Mouse (Mus musculus) T-cell, adult 2 months (primary cell): ENCODE results near the gene Sorbs2.

Source experiments
- DNase-seq: peaks from one replicate; pipeline ENCODE4 v3.0.0; 2022; ENCODE audit warnings: low spot score

The Sorbs2 gene

DNA sequence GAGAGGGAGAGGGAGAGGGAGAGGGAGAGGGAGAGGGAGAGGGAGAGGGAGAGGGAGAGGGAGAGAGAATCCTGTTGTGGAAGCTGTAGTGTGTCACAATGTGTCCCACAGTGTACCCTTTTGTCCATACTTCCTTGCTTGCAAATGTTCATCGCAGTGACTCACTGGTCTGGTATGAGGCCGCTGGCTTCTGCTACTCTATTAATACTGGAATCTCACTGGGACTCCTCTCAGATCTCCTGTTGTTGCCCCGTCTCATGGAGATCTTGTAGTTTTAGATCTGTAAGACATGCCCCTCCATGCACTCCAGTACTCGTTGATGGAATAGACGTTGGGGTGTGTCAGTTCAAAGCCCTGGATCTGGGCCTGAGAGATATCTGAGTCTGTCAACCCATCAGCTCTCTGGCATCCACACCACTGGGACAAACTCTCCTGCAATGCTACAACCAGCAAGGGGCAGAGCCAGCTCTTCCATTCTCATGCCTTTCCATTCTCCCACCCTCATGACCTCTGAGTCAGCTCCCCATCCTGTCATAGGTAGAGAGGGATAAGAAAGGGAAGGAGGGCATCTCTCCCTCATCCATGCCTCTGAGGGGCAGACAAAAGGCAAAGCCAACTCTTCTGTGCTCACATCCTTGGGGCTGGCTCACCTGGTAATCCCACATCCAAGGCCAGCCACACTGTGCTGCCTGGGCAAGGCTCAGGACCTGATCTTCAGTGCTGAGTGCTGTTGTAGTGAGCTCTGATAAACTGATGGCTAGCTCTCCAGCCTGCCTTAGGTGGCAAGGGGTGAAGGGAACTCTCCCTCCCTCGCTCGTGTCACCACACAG, 72.3 kb downstream of the Sorbs2 start:
- DNase-seq: no peak

GRCm38 (mm10) chr8:45580544-45580866, 72.9 kb downstream of the Sorbs2 start:
- no peak for DNase-seq

GRCm38 (mm10) chr8:45583856-45584255, 76.3 kb downstream of the Sorbs2 start:
- DNase-seq: no peak

GRCm38 (mm10) chr8:45584390-45585052, 76.9 kb downstream of the Sorbs2 start:
- DNase-seq: no peak

GRCm38 (mm10) chr8:45585158-45585557, 77.6 kb downstream of the Sorbs2 start:
- no peak for DNase-seq

- no peak for DNase-seq
Measured at GRCm38 (mm10) chr8:45587011-45587410, 79.4 kb downstream of the Sorbs2 start.

DNA sequence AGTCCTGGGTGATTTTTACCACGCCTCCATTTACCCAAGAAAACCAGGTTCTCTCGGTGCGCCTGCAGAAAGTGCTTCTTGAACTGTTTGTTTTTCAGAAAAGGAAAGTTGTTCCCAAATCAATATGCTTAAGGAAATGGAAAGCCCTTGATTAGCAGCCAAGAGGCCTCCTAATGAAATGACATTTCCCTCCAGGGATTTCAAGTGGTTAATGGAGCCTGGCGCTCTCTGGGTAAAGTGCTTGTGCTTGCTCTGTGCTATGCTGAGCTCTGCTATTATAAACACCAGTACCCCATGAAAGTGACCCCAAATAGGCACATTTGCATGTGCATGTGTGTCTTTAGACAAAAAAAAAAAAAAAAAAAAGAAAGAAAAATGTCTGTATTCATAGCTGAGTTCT, 84.3 kb downstream of the Sorbs2 start:
- no peak for DNase-seq

GRCm38 (mm10) chr8:45593711-45594110, 86.1 kb downstream of the Sorbs2 start:
- DNase-seq: no peak

- DNase-seq: no peak
Measured at GRCm38 (mm10) chr8:45595983-45596382, 88.4 kb downstream of the Sorbs2 start.

DNA sequence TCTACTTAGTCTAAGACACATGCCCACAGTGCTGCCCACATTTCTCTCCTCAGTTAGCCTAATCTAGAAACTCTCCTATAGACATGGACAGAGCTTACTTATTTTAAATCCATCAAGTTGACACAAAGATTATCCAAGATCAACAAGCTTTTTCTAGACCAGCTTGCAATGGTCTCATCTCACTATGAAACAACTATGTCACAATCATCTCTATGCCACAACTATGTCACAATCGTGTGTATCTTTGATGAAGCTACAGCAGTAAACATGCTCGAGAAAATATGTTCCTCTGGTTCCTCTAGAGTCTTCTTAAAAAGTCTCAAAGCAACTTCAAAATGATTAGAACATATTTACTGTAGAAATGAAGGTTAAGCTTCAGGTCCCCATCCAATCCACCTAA, 89.0 kb downstream of the Sorbs2 start:
- DNase-seq: no peak

DNA sequence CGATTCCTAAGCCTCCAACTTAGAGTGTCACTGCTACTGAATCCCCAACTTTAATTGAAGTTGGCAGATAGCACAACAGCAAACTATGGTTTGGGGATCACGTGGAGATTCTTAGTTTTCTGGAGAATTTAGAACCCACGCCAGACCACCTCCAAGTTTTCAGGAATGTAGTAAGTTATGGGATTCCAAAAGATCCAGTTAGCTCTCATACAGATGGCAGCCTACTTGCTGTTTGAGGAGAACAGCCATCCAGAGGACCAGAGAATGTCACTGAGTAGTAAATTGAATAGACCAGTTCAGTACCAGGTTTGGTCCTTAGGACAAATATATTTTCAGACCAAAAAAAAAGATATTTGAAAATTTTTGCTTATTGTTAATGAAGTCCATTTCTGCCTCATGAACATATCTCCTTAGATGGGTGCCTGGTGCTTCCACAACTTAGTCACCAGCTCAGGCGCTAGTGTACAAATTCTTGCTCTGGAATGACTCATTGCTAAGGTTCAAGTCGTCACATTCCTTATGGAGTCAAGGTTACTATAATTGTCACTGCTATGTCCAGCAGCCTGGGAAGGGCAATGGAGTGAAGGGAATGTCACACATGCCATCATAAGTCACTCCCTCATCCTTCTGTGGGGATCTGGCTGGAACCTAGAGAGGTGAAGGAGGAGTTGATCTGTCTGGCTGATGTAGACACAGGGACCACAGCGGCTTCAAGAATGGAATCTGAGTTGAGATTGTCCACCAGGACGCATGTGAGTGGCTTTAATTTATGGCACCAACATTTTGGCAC, 90.2 kb downstream of the Sorbs2 start:
- no peak for DNase-seq

GRCm38 (mm10) chr8:45598883-45599282, 91.3 kb downstream of the Sorbs2 start:
- no peak for DNase-seq

DNA sequence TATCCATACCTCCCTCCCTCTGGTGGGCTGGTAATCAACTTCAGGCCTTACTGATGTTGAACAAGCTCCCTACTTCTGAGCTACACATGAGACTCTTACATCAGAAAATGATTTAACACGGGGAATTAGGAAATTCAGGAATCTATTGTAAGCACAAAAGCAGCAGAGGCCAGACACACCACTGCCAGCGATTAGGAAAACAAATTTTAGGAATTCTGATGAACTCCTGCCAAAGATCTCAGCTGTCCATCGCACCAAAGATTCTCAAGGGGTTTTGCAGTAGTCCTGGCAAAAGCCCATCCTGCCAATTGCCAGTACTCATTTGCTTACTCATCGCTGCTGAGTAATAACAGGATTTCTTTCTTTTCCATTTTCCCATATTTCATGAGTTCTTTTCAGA, 94.4 kb downstream of the Sorbs2 start:
- no peak for DNase-seq

- DNase-seq: no peak
Measured at GRCm38 (mm10) chr8:45605419-45605818, 97.8 kb downstream of the Sorbs2 start.

DNA sequence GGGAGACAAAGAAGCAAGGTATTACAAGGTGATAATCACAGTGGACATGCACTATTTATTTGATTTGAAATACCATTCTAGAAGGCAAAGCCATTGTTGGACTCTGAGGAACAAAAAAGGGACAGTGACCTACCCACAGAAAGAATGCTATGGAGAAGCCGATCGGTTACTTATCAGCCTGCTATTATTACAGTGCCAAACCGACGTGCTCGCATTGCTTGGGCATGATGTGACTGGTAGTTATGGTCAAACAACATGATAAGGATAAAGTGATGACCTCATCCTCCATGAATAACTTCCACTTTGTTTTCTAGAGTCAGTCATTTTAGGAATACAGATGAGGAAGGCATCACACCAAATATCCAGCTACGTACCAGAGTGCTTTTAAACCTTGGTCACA, 99.4 kb downstream of the Sorbs2 start:
- no peak for DNase-seq

DNA sequence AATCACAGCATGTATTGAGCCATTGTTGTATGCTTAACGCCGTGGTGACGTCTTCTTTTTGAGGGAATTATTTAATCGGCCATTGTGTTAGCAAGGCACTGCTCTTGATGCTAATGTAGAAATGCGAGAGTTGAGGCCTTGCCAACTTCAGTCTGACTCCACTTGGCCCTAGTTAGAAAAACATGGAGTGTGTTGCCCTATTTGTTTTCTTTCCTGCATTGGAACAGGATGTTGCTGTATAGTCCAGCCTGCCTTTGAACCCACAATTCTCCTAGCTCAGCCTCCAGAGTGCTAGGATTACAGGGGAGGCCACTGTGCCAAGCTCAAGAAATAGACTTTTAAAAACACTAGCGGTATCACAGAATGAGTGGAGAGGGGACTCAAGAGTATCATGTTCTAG, 100.8 kb downstream of the Sorbs2 start:
- DNase-seq: no peak

- no peak for DNase-seq
Measured at GRCm38 (mm10) chr8:45610426-45611215, 103.0 kb downstream of the Sorbs2 start.

GRCm38 (mm10) chr8:45611320-45611719, 103.7 kb downstream of the Sorbs2 start:
- no peak for DNase-seq

DNA sequence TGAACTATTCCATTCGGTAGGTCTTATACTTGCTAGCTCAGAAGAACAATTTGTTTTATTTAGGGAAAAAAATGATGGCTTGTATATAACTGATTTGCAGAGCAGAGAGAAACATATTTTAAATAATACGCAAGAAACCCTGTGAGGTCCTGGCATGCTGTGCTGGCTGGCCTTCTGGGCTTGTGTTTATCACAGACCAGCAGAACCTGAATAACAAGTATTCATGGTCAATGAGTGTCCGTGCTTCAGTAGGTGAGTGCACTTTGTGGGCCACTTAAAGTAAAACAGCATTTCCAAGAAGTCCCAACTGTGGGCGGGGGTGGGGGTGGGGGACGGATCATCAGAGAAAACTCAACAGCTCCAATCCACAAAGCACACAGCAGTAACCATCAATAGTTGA, 107.0 kb downstream of the Sorbs2 start:
- no peak for DNase-seq

- DNase-seq: no peak
Measured at GRCm38 (mm10) chr8:45615050-45615449, 107.5 kb downstream of the Sorbs2 start.

- DNase-seq: no peak
Measured at GRCm38 (mm10) chr8:45615551-45615950, 108.0 kb downstream of the Sorbs2 start.

GRCm38 (mm10) chr8:45621576-45622178, 114.1 kb downstream of the Sorbs2 start:
- DNase-seq: no peak
